Mouse (Mus musculus) lung, postnatal 0 days (tissue): ENCODE data around the gene Fam83g.

ENCODE experiments used
- CTCF ChIP-seq: IDR thresholded peaks from 2 replicates; pipeline ENCODE4 v1.5.1; 2016; ENCODE audit warnings: antibody characterized with exemption, mild to moderate bottlenecking
- EP300 ChIP-seq: IDR thresholded peaks from 2 replicates; pipeline ENCODE4 v1.6.1; 2016; ENCODE audit warnings: antibody characterized with exemption, mild to moderate bottlenecking, control low read depth

DNA sequence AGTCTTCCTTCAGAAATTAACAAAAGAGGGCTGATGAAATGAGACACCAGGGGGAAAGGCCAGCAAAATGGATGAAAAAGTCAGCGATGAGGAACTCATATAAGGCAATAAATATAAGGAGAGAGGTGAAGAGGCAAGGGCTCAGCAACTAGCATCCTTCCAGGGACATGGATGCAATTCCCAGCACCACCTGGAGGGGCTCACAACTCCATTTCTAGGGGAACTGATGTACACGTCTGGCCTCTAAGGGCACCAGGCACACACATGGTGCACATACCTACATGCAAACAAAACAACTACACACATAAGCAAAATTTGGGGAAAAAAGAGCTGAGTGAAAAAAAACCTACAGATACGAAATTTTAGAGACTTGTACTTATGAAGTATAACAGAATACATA is 60.6 kb downstream of the Fam83g start:
- TF ChIP-seq CTCF (peak; percentile 32), EP300 (no peak)
